Mouse (Mus musculus) embryonic facial prominence, embryonic 13.5 days (tissue): ENCODE measurements at regions not wholly inside any gene's neighbourhood (a gene's known extent, or its start where the extent isn't known, plus 50 kb on each side); places are given as distances from the start of the nearest gene placed in this dataset.

Experiments used
- ATAC-seq: fragments of 200-750 bp; cut with Nextera tagmentation; 2 replicates; pipeline ENCODE4 v1.8.0; 2017; ENCODE audit warnings: low read depth; ENCODE audit not compliant: insufficient number of reproducible peaks, insufficient read depth, low FRiP score, low TSS enrichment
- H3K27ac ChIP-seq: fragments of 300-500 bp; sonication (generic); 2 replicates; pipeline ENCODE4 v1.5.1; 2015; ENCODE audit warnings: moderate library complexity, mild to moderate bottlenecking, inconsistent platforms
- H3K27me3 ChIP-seq: fragments of 300-500 bp; sonication (generic); 2 replicates; pipeline ENCODE4 v1.6.1; 2015; ENCODE audit warnings: mild to moderate bottlenecking, inconsistent platforms
- H3K36me3 ChIP-seq: fragments of 300-500 bp; sonication (generic); 2 replicates; pipeline ENCODE4 v1.6.1; 2015; ENCODE audit warnings: mild to moderate bottlenecking, inconsistent platforms
- H3K4me1 ChIP-seq: fragments of 300-500 bp; sonication (generic); 2 replicates; pipeline ENCODE4 v1.6.1; 2015; ENCODE audit warnings: inconsistent platforms
- H3K4me2 ChIP-seq: fragments of 300-500 bp; sonication (generic); 2 replicates; pipeline ENCODE4 v1.6.1; 2015; ENCODE audit warnings: moderate library complexity, mild to moderate bottlenecking, inconsistent platforms
- H3K4me3 ChIP-seq: fragments of 300-500 bp; sonication (generic); 2 replicates; pipeline ENCODE4 v1.5.1; 2015; ENCODE audit warnings: mild to moderate bottlenecking, inconsistent platforms
- H3K9ac ChIP-seq: fragments of 300-500 bp; sonication (generic); 2 replicates; pipeline ENCODE4 v1.6.1; 2015; ENCODE audit warnings: mild to moderate bottlenecking, inconsistent platforms
- H3K9me3 ChIP-seq: fragments of 300-500 bp; sonication (generic); 2 replicates; pipeline ENCODE4 v1.6.1; 2016; ENCODE audit warnings: inconsistent platforms
- WGBS: fragments of 180-500 bp; shearing (Covaris S2); methylation state at CpG from one replicate; pipeline ENCODE4 v1.1.7; 2015; ENCODE audit warnings: mixed read lengths; 5-methylcytosine and 5-hydroxymethylcytosine counted together

DNA sequence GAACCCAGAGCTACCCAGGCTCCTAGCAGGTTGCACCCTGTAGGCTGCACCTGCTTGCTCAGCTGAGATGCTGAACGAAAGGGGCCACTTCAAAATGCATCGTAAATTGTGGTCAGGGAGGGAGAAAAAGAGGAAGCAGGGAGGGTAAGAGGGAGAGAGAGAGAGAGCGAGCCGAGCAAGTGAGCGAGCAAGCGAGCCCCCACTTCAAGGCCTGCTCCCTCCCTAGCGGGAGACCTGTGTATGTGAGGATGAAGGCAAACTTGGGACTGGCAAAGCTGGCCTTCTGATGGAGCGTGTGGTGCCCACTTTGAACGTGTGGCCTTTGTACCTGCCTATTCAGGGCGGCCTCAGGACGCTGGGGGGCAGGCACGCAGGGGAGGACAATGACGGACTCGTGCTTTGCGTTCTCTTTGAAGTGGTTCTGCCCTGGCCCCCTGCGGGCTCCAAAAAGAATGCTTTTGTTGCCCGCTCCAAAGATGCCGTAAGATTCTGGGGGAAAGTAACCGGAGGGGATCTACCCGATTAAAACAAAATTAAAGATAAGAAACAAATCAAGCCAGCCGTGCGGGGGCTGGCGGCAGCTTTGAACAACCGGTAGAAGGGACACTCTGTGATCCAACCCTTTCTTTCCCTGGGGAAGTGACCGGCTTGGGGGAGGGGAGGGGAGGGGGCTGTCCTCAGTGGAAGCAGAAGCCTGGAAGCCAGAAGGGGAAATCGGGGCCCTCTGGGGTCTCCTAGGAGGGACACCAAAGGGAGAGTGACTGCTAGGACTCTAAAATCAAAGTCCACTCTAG lies 70.1 kb upstream of the Nkd1 start:
- 0 out of 2 replicates have a peak overlapping the region, but pooled peaks have one; percentile 6 for H3K9ac ChIP-seq
- no peaks in the 10 kb centered on the region for H3K9me3 ChIP-seq
- no peak for ATAC-seq
- peaks cover 62% of the 10 kb centered on the region for H3K27me3 ChIP-seq
- peak overlapping the region; percentile 7; the same call in 1 of the 2 replicates for H3K4me3 ChIP-seq
- H3K4me1 ChIP-seq = peaks cover 45% of the 10 kb centered on the region
- H3K4me2 ChIP-seq = peak overlapping the region; percentile 46
- WGBS = 3% methylated on average over 26 of the region's 26 CpGs
- no peaks in the 10 kb centered on the region for H3K36me3 ChIP-seq
- H3K27ac ChIP-seq = no peak overlapping the region

- no peak overlapping the region; the same call in 1 of the 2 replicates for H3K27ac ChIP-seq
- peak overlapping the region; percentile 46 for H3K4me2 ChIP-seq
- H3K4me1 ChIP-seq = peaks cover 45% of the 10 kb centered on the region
- 21% methylated on average over 17 of the region's 17 CpGs for WGBS
- H3K4me3 ChIP-seq = peak overlapping the region; percentile 7; the same call in 1 of the 2 replicates
- H3K9ac ChIP-seq = 0 out of 2 replicates have a peak overlapping the region, but pooled peaks have one; percentile 6
- no peaks in the 10 kb centered on the region for H3K36me3 ChIP-seq
- ATAC-seq = no peak
- H3K27me3 ChIP-seq = peaks cover 62% of the 10 kb centered on the region
- no peaks in the 10 kb centered on the region for H3K9me3 ChIP-seq
Observed at GRCm38 (mm10) chr8:88451658-88452500, 69.3 kb upstream of the Nkd1 start.

DNA sequence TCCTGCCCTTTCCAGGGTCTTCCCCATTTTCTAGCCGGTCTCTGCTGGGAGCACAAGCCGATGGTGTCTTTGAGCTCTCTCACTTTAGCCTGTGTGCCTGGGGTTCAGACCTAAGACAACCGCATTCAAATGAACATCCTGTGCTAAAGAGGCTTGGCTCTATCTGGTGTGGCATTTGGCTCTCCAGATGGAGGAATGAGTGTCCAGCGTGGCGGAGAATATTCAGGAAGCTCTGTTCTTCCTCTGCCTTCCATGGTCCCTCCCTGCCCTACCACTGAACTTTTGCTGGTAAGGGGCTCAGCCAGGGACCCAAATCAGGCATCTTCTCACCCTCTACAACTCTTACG lies 68.7 kb upstream of the Nkd1 start:
- 67% methylated on average over 6 of the region's 6 CpGs for WGBS

DNA sequence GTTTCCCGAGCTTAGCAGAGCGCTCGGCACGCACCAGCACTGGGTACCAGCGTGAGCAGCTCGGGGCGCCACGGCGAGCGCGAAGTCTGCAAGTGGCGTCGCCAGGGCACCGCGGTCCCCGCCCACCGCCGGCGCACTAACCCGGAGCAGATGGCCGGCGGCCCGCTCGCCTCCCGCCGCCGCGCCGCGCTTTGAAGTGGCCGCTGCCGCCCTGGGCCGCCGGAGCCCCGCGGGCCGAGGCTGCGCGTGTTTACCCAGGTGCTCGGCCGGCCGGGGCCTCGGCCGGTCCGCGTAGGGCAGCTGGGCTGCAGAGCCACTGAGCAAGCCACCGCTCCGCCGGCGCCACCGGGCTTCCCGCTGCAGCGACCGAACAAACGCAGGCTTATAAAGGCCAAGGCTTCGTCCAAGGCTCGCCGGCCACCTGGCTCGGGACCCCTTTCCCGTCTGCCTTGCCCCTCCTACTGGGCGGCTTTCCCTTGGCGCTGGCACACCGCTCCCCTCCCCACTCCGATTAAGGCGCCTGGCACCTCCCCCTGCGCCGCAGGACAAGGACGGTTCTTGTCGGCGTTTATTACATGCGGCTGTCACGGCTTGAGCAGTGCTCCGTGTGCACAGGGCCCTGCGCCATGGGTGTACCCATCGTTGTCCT lies 67.0 kb upstream of the Nkd1 start:
- Histone ChIP-seq H3K27ac (peak overlapping the region; percentile 87), H3K4me1 (peaks cover 40% of the 10 kb centered on the region), H3K4me3 (peak overlapping the region; percentile 62), H3K36me3 (no peaks in the 10 kb centered on the region), H3K9me3 (no peaks in the 10 kb centered on the region), H3K27me3 (peaks cover 61% of the 10 kb centered on the region), H3K9ac (peak overlapping the region; percentile 78), H3K4me2 (peak overlapping the region; percentile 99)
- 0 out of 2 replicates have a peak, but pooled peaks have one; percentile 34 for ATAC-seq
- under 1% methylated on average over 64 of the region's 75 CpGs for WGBS

More for the DNA sequence above, 68.7 kb upstream of the Nkd1 start:
- H3K9ac ChIP-seq = no peak overlapping the region
- H3K4me1 ChIP-seq = peaks cover 40% of the 10 kb centered on the region
- H3K27ac ChIP-seq = no peak overlapping the region; the same call in 1 of the 2 replicates
- ATAC-seq = no peak
- H3K4me2 ChIP-seq = no peak overlapping the region
- H3K4me3 ChIP-seq = no peak overlapping the region
- H3K27me3 ChIP-seq = peaks cover 62% of the 10 kb centered on the region
- H3K36me3 ChIP-seq = no peaks in the 10 kb centered on the region
- H3K9me3 ChIP-seq = no peaks in the 10 kb centered on the region

DNA sequence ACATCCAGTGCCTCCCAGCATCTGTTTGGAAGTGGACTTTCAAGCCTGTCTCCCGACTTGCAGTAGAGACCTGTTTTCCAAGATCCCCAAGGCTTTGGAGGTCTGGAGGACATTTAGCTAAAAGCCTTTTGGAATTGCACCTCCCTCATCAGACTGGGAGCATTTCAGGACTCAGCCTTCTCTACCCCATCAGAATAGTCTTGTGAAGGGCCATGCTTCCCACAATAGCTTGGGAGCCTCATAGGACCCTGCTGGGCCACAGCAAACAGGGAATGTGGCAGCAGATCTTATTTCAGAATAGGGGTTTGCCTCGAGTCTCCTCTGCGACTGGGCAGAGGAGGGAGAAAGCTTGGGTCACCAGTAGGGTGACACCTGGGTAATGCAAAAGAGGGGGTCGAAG lies 66.2 kb upstream of the Nkd1 start:
- peaks cover 55% of the 10 kb centered on the region for H3K27me3 ChIP-seq
- 9% methylated on average over 4 of the region's 4 CpGs for WGBS
- no peak overlapping the region; the same call in 1 of the 2 replicates for H3K9ac ChIP-seq
- peak overlapping the region; percentile 99 for H3K4me2 ChIP-seq
- no peak for ATAC-seq
- peak overlapping the region; percentile 87 for H3K27ac ChIP-seq
- H3K4me3 ChIP-seq = peak overlapping the region; percentile 62
- H3K4me1 ChIP-seq = peaks cover 40% of the 10 kb centered on the region
- H3K36me3 ChIP-seq = no peaks in the 10 kb centered on the region
- no peaks in the 10 kb centered on the region for H3K9me3 ChIP-seq

GRCm38 (mm10) chr8:88455434-88456020 lies 65.6 kb upstream of the Nkd1 start:
- H3K27ac ChIP-seq = peak overlapping the region; percentile 87; the same call in 1 of the 2 replicates
- no peak for ATAC-seq
- H3K4me2 ChIP-seq = peak overlapping the region; percentile 99
- WGBS = 11% methylated on average over 27 of the region's 28 CpGs
- 0 out of 2 replicates have a peak overlapping the region, but pooled peaks have one; percentile 40 for H3K9ac ChIP-seq
- peaks cover 40% of the 10 kb centered on the region for H3K4me1 ChIP-seq
- H3K36me3 ChIP-seq = no peaks in the 10 kb centered on the region
- H3K9me3 ChIP-seq = no peaks in the 10 kb centered on the region
- H3K27me3 ChIP-seq = peaks cover 49% of the 10 kb centered on the region
- peak overlapping the region; percentile 21 for H3K4me3 ChIP-seq

GRCm38 (mm10) chr8:88459197-88459596 lies 62.0 kb upstream of the Nkd1 start:
- Histone ChIP-seq H3K27ac (no peak overlapping the region), H3K4me2 (no peak overlapping the region), H3K27me3 (peaks cover 15% of the 10 kb centered on the region), H3K36me3 (no peaks in the 10 kb centered on the region), H3K4me1 (peaks cover 15% of the 10 kb centered on the region), H3K9me3 (no peaks in the 10 kb centered on the region), H3K4me3 (no peak overlapping the region), H3K9ac (no peak overlapping the region)
- 92% methylated on average over 2 of the region's 2 CpGs for WGBS
- no peak for ATAC-seq

DNA sequence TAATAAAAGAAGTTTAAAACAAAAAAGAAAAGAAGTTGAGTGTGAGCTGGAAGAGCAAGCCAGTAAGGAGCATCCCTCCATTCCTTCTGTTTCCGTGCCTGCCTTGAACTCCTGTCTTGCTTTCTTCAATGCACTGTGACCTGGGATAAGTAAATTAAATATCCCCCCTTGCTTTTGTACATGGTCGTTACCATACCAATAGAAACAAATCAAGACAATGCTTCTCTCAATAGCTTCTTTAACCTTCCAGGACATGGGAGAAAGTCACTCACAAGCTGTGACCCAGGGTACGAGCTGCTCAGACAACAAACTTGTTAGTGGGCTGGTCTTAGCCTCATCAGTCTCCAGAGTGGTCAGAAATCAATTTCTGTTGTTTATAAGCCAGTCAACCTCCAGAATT lies 53.4 kb upstream of the Nkd1 start:
- H3K9ac ChIP-seq = no peak overlapping the region
- 73% methylated on average over 3 of the region's 3 CpGs for WGBS
- H3K9me3 ChIP-seq = no peaks in the 10 kb centered on the region

GRCm38 (mm10) chr8:88470931-88471455 lies 50.2 kb upstream of the Nkd1 start:
- 0 out of 2 replicates have a peak, but pooled peaks cover 3% of the 10 kb centered on the region for H3K4me1 ChIP-seq
- H3K9me3 ChIP-seq = no peaks in the 10 kb centered on the region
- no peak overlapping the region for H3K9ac ChIP-seq
- no peak overlapping the region for H3K27ac ChIP-seq
- no peak overlapping the region for H3K4me2 ChIP-seq
- H3K27me3 ChIP-seq = no peaks in the 10 kb centered on the region
- 63% methylated on average over 8 of the region's 8 CpGs for WGBS
- H3K4me3 ChIP-seq = no peak overlapping the region
- no peaks in the 10 kb centered on the region for H3K36me3 ChIP-seq
- no peak for ATAC-seq

More for the DNA sequence above, 53.4 kb upstream of the Nkd1 start:
- no peaks in the 10 kb centered on the region for H3K27me3 ChIP-seq
- no peak for ATAC-seq
- H3K27ac ChIP-seq = no peak overlapping the region
- H3K4me3 ChIP-seq = no peak overlapping the region
- 0 out of 2 replicates have a peak, but pooled peaks cover 3% of the 10 kb centered on the region for H3K4me1 ChIP-seq
- no peaks in the 10 kb centered on the region for H3K36me3 ChIP-seq
- no peak overlapping the region for H3K4me2 ChIP-seq
